Mouse (Mus musculus) 416B (cell line): ENCODE results near the gene Defb15.
"Not testable (repeated sequence)": the region's sequence is repeated elsewhere in the genome, so short reads cannot be mapped to it uniquely, and the experiment has no call there.

Experiments
- DNase-seq: peaks from one replicate; pipeline ENCODE4 v3.0.0; 2011; ENCODE audit warnings: low read depth

Defb15 gene

DNA sequence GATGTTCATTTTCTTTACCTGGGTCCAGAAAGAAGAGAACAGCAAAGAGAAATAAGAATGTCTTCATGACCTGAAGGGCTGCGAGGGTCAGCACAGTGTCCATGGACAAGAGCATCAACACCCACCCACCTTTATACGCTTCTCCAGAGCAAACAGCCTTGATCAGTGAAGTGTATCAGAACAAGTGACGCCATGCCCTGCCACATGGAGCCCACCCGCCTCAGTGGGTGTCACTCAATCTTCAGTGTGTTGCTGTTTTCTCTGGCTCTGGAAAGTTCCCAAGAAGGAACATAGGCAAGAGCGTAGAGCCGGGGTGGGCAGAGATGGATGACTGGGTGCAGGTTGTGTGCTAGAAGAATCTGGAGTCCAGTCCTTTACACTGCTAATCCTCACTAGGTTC lies at the start of gene Defb15:
TSS of gene Defb15 (minus strand) at position 101 of the 400 bp plus-strand sequence.
- DNase-seq = no peak

DNA sequence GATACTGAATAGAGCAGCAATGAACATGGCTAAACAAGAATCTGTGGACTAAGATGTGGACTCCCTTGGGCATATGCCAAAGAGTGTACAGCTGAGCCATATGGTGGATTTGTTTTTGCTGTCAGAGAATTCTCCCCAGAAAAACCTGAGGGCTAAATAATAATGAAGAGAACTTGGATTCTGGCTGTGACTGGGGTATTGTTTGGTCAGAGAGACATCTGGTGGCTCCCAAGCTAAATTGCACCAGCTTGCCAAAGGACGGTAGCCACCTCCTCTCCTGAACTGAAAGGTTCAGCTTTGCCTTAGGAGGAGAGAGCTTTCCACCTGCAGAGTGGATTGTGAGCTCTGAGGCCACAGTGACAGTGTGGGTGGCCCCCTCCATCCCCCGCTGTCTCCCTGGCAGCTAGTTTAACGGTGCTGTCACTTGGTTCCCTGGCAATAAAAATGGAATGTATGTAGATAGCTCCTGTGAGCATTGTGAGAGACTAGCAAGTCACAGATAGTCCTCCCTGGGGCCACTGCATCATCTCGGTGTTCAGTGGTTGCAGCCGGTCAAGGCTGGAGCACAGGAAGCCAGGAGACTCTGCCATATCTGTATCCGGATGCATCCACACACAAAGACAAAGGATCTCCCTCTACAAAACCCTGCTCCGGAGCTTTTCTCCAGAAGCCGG lies 49.3 kb upstream of the Defb15 start:
- DNase-seq = peak; percentile 7

DNA sequence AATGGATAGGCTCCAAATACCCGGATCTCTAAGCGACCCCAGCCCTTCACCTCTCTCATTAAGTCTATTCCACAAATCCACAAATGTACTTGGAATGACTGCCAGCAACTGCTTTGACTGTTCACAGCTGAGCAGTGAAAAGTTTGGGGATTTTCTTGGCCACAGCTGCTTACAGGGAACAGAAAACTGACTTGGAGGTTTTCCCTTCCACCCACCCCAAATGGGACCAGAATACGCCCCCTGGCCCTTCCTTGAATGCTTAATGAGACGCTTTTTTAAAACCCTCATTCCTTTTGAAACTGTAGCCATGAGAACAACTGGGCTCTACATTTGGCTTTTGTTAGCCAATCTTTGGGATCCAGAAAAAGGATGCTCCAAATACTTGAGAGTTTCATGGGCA lies 45.7 kb upstream of the Defb15 start:
- no peak for DNase-seq

DNA sequence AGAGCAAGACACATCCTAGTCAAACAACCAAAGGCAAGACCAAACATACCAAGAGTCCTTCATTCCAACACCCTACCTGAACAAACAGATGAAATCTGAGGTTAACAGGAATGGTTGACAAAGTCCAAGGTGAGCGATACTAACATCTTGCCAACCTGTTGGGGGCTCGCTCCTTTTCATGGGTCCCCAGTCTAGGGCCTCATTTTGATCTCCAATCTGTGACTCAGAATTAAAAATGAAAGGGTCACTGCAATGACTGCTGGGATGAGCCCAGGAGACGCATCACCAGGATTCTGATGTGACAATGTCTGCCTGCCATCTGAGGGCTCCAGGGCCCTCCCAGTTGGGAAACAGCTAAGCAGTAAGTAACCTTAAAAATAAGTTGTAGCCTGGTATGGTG lies 37.0 kb upstream of the Defb15 start, which contains the start of gene Ccdc70:
TSS of gene Ccdc70 (plus strand) at position 301 of the 400 bp plus-strand sequence.
- no peak for DNase-seq

DNA sequence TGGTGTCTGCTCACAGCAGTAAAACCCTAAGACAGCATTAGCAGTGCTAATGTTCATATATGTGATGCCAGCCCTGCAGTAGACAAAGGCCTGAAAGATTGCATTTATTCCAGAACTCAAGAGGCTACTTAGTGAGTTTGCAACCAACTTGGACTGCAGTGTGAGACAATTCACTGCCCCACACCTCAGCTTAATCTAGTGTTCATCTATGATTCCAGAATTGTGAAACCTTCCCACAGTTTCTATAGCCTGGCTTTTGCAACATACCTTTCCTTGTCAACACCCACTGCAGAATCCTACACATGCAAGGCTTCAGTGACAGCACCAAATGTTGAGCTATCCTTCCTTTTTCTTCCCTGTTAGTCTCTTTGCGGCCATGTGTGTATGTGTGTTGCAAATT lies 34.1 kb upstream of the Defb15 start:
- no peak for DNase-seq

DNA sequence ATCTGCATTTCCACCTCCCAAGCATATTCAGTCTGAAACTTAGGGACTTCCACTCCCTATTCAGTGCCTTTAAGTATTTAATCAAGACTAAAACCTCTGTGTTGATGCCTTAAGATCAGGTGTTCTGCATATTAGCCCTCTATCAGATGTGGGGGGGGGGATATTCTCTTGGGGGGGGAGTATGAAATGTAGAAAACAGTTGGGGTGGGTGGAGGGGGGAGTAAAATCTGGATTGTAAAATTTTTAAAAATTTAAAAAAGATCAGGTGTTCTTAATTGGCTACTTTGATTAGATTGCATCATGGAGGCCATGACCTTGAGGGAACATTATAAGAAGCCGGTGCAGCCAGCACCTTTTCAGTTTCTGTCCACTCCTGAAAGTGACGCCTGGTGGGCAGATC lies 25.9 kb upstream of the Defb15 start, which contains the start of gene Fam90a1a:
TSS of gene Fam90a1a (plus strand) at position 301 of the 400 bp plus-strand sequence.
- DNase-seq = no peak

DNA sequence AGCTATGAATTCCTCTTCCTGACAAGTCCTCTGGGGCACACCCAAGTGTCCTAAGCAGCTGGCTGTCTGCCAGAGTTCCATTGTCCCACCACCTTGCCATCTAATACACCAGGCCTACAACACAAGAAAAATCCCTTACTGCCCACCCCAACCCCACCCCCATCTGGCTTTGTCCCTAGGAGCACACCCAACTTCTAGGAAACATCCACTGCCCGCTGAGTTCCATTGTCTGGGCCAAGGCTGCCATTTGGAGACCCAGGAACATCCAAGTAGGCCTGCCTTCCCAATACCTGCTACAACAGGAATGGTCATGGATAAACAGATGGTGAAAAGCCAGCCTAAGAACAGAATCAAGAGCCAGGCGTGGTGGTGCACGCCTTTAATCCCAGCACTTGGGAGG lies 23.8 kb upstream of the Defb15 start:
- DNase-seq = no peak

DNA sequence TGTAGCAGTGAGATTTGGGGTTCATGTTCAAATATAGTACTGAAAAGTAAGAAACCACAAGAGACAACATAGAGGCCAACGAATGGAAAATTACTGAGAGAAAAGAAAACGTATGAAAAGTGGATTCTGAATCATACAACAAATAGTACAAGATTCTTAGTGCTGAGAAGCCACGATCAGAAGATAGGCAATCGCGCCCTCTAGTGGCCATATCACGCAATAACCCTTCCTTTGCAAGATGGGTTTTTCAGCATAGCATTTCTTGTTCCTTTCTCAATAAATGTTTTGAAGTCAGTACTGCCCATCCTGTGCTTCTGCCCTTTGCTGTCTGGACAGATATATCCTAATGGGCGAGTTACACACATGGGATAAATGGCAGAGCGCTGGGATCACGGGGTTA lies 22.8 kb upstream of the Defb15 start:
- peak; percentile 68 for DNase-seq

DNA sequence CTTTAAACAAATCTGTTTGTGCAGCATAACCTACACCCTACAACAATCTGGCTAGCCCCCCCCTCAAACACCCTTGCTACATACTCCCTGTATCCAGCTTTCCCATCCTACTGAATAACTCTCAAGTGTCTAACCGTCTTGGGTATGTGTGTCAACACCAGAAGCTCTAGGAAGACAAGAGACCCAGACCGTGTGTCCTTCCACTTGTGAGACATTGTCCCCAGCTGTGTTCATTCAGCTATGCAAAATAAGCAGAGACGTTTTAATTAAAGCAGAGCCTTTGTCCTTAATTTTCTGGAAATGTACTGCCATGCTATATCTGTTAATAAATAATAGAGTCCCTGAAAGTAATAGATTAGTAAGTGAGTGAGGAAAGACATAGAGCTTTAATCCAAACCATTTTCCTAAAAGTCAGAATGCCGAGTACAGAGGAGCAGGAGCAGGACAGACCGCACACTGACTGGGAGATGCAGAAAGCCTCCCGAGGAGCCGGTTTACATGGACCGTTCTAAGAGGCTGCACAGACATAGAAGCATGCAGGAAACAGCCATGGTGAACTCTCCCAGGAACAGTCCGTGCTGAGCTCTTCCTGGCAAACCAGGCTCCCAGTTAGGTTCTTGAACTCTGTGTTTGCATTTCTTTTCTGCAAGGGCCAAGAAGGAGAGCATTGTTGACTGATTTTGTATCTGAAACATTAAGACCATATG lies 15.0 kb upstream of the Defb15 start:
- DNase-seq = no peak

DNA sequence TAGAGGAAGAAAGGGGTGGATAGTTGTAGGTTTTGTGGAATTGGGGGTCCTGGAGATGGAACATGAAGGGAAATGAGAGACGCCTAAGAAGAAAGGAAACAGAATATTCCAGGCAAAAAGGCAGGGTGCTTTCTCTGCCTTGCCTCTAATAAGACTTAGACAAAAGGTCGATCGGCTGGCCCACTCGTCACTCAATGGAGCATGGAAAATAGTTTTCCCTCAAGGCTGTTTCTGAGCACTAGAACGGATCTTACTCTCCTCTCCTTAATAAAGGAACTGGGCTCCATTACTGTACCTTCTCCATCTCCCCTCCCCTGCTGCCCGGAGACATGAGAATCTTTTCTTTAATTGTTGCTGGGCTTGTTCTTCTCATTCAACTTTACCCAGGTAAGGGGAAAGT lies 14.0 kb upstream of the Defb15 start, which contains the start of gene Defb13:
TSS of gene Defb13 (plus strand) at position 301 of the 400 bp plus-strand sequence.
- no peak for DNase-seq

DNA sequence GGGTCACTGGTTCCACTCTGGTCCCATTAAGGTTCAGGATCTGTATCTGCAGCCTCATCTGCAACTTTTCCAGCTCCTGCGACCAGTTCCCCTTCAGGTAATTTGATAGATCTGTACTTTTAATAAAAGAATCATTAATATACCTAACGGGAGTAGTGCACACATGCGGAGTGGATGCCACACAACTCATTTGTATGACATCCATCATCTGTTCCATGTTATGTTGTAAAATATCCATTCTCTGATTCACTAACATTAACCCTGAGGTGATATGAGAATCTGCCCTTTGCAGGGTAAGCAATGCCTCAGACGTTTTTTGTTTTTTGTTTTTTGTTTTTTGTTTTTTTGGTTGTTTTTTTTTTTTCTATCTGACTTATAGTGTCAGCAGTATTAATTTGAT lies 5.5 kb upstream of the Defb15 start, which contains the start of gene Defb35:
TSS of gene Defb35 (plus strand) at position 301 of the 400 bp plus-strand sequence.
- DNase-seq = not testable (repeated sequence)

DNA sequence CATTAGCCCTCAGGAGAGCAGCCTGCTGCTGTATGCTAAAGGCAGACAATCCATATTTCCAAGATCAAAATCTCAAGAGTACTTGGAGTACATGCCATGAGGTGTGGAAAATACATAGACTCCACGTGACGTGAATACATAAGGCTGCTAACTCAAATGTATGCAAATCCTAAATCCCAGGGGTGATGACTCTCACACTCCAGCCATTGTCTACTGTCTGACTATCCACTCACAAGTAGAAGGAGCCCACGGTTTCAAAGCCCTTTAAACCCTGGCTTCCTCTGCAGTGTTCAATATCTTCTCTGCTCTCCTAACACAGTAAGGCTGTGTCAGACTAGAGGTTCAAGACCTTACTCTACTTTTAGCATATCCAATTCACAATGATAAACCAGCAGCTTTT lies 1.8 kb downstream of the Defb15 start:
- not testable (repeated sequence) for DNase-seq

DNA sequence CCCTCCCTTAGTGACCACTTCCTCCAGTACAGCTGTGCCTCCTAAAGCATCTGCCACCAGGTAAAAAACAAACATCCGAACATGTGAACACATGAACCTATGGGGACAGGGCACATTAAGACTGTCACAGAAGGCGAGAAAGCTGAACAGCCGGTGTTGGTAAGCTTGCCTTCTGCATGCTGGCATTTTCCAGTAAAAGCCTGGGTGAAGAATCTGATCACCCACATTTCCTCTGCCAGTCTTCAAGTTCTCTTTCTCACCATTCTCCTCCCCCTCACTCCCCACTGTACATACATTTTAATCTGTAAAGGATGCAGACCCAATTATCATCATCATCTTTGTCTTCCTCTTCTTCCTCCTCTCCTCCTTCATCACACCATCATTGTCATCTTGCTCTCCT lies 16.9 kb downstream of the Defb15 start:
- no peak for DNase-seq

DNA sequence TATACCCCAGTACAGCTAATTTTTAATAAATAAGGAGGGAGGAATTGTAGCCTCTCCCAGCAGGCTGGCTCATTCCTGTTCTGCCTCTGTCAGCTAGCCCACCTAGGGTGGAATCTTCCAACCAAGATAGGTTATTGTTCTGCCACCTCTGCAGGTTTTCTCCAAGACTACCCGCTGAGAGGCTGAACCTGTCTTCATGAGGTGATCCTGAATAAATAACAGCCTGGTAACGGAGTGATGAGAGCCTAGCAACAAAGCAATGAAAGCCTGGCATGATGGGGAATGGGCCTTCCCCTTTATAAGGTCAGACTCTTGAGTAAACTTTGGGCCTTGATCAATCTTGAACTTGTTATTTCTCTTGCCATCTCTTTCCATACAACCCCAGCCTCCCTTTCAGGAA lies 20.0 kb downstream of the Defb15 start:
- DNase-seq = no peak

DNA sequence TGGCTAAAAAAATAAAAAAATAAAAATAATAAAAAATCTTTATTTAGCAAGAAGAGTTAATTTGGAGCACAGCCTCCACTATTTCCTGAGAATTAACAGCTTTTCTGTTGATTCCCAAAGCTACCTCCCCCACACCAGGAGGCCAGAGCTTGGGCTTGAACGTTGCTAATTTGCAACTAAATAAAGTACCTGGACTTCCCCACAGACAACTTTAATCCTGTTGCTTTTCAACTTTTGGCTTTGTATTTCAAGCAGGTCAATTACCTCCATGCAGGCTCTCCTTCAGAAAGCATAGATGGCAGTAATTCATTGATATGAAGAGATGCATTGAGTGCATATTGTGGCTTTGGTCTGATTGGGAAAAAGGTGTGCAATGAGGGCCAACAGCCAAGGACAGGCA lies 20.6 kb downstream of the Defb15 start:
- DNase-seq = no peak

DNA sequence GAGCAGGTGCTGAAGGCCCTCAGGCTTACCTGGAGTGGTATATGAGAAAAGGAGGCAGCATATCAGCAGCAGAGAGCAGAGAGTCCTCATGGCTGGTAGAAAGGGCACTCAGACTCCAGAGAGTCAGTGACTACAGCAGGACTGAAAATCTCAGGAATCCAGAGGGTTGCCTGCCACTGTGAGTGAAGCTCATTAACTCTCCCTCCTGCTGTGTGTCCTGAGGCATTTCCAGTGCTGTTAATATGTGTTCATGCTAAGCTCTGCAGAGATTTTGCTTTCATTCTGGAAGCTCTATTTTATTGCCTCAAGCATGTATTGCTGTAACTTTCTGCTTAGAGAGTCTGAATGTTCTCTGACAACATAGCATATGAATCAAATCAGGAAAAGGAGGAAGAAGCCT lies 26.2 kb downstream of the Defb15 start, which contains the start of gene Defb11:
TSS of gene Defb11 (minus strand) at position 123 of the 400 bp plus-strand sequence.
- DNase-seq = not testable (repeated sequence)

DNA sequence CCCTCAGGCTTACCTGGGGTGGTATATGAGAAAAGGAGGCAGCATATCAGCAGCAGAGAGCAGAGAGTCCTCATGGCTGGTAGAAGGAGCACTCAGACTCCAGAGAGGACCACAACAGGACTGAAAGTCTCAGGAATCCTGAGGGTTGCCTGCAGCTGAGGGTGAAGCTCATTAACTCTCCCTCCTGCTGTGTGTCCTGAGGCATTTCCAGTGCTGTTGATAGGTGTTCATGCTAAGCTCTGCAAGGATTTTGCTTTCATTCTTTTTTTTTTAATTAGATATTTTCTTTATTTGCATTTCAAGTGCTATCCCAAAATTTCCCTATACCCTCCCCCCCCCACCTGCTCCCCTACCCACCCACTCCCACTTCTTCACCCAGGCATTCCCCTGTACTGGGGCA lies 47.2 kb downstream of the Defb15 start, which contains the start of gene Defb9:
TSS of gene Defb9 (minus strand) at position 101 of the 400 bp plus-strand sequence.
- not testable (repeated sequence) for DNase-seq
